Mouse (Mus musculus) c-Kit-negative CD71-positive TER-119-positive erythroid progenitor cells, embryonic 14.5 days (primary cell): Measurements from ENCODE around the gene Slc6a21.

Source experiments
- DNase-seq: peaks from one replicate; pipeline ENCODE4 v3.0.0-alpha.2; 2013; ENCODE audit warnings: low read depth, low spot score

The Slc6a21 gene

DNA sequence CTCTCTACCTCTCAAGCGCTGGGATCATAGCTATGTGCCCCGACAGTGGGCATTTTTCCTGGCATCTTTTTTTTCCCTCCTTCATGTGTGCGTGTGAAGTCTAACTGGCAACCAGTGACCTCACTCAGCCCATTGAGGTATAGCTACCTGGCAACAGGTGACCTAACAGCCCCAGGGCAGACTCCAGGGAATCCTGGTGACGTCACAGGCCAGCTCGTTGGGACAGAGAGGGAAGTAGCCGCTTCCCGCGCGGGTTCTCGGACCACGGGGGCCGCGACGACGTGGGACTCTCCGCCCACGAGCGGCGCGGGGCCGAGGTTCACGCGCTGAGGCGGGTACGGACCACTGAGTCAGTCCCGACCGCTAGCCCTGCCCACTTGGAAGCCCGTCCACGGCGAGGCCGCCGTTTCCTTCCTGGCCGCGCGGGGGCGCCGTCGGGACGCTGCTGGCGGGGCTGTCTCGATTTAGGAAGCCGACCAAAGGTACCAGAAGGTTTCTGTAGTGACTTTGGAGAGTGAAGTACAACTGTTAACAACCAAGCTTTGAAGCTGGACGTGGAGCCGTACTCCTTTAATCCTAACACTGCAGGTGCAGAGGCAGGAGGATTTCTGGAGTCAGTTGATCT lies at the start of gene Slc6a21:
Gene Slc6a21 (plus strand): TSS at position 378 of the 625 bp plus-strand sequence.
- no peak for DNase-seq

DNA sequence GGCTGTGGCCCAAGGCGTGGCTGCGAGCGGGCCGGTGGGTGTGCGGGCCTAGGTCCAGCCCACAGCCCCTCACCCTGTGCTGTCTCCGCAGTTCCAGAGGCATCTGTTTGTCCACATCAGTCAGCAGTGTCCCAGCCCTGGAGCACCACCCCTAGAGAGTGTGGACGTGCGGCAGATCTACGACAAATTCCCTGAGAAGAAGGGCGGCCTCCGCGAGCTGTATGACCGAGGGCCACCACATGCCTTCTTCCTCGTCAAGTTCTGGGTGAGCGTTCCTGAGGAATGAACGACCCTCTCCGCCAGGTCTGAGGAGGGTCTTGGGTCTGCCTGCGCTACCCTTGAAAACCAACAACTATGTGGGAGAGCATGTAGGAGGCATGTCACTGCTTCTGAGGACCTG lies 48.8 kb upstream of the Slc6a21 start:
- DNase-seq = no peak

GRCm38 (mm10) chr7:45229046-45229445 lies 48.3 kb upstream of the Slc6a21 start:
- DNase-seq = no peak

GRCm38 (mm10) chr7:45229459-45230203 lies 47.7 kb upstream of the Slc6a21 start:
- DNase-seq = no peak

DNA sequence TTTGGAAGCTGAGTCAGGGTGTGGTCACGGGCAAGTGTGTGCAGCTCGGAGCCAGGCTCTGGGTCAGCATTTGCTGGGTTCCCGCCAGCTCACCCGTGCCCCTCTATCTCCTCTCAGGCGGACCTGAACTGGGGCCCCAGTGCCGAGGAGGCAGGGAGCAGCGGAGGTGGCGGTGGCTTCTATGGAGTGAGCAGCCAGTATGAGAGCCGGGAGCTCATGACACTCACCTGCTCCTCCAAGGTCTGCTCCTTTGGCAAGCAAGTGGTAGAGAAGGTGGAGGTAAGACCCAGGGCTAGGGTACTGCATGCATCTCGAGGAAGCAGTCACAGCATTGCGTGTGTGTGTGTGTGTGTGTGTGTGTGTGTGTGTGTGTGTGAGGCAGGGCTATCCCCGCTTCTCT lies 46.1 kb upstream of the Slc6a21 start:
- DNase-seq = no peak

- no peak for DNase-seq
Measured at GRCm38 (mm10) chr7:45231941-45232340, 45.4 kb upstream of the Slc6a21 start.

DNA sequence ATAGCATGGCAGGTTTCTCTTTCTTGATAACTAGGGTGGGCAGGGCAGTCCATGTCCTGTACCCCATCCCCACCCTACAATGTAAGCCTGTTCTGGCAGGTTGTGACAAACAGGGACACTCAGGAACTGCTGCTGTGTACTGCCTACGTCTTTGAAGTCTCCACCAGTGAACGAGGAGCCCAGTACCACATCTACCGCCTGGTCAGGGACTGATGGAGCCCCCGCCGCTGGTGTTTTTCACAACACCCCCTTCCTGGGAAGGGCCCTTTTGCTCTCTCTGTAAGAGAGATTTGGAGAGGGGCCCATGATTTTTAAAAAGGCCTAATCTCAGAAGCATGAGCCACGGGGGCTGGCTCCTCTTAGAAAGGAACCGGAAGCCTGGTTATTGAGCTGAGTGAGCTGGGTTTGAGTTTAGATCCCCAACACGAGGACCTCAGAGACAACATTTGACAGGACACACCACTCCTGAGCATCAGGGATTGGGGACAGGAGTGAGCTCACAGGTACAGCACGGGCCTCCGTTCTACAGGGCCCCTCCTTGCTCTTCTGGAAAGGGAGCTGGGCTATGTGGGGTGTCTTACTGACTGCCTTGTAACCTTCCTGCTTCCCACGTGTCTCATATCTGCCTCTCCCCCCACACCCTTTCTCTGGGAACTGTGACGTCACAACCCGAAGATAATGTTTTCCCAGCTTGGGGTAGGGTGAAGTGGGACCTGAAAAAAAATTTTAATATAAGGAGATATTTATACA lies 44.4 kb upstream of the Slc6a21 start:
- DNase-seq = no peak

- no peak for DNase-seq
Measured at GRCm38 (mm10) chr7:45233580-45234332, 43.6 kb upstream of the Slc6a21 start.

GRCm38 (mm10) chr7:45234333-45234841 lies 42.9 kb upstream of the Slc6a21 start:
- DNase-seq = no peak

DNA sequence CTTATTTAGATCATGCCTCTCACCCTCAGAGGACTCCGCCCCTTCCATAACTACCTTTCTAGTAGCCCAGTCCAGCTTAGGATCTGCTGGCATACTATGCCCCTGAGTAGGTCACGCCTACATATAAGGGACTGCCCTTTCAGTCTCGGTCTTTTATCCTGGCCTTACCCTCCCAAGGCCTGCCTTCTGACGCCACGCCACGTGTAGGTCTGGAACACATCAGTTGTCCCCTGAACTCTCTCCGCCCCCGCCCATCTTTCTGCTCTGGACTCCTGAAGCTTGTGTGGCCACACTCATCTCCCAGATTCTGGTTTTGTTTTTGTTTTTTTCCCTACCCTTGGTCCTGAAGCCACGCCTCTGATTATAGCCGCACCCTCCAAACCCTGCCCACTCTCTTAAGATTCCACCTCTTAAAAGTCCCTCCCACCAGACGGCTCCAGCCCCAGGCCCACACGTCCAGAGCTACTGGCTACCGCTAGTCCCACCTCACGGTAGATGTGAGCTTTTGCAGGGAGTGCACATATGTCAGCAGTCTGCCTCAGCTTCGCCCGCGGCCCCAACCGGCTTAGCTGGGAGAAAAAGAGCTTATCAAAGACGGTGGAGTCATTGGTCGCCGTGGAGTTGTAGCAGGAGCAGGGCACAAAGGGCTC lies 42.3 kb upstream of the Slc6a21 start:
- DNase-seq = no peak

DNA sequence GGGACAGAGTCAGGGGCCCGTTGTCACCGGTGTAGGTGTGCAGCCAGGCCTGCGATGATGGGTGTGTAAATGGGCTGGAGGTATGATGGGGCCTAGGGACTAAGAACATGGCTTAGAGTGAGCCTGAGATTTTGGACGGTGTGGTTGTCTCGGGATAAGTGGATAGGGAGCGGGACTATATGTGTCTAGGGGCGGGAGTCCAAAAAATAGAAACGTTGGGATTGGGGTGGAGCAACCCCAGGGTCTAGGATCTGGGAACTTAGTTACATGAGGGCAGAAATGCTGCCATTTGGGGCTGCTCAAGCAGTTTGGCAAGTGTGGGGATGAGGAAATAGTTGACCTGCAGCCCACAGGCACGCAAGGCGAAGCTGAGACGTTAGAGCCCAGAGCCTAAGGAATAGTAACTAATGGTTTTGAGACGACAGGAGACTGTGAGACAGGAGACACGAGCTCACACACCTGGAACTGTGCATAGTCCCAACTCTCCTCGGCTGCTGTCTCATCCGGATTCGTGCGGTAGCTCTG lies 41.6 kb upstream of the Slc6a21 start:
- no peak for DNase-seq

DNA sequence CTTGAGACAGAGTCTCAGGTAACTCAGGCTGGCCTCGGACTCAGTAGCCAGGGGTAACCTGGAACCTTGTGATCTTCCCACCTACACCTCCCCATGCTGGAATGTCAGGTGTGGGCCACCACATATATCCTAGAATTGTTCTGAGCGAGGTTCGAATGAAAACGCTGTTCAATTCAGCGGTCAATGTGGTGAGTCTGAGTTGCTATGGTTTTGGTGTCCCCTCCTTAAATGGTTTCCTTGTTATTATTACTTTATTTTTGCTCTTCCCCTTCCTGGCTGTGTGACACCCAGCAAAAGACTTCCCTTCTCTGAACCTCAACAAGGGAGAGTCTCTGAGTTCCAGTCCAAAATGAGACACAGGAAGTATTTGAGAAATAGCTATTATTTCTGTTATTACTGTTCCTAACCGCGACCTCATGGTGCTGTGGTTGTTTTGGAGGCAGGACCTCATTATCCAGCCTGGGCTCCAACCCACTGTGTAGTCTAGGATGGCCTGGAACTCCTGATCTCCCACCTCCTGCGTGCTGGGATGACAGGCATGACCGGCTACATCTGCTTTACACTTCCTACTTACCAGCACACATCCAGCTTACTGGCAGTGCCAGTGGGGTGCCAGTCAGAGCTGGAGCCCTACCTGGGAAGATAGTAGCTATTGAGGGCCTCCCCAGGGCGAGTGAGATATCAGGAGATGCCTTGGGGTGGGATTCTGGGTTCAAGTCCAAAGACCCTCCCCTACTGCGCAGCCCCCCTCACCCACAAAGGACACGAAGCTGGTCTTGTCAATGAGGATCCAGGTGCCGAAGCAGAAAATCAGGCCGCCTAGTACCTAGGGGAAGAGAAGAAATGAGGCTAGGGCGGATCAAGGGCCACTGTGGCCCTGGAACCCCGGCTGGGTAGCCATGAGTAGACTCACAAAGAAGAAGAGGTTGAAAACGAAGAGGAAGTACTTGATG lies 39.3 kb upstream of the Slc6a21 start:
- no peak for DNase-seq

GRCm38 (mm10) chr7:45238723-45239496 lies 38.4 kb upstream of the Slc6a21 start, which contains the start of gene Cd37:
TSS of gene Cd37 (minus strand) at chr7:45239115.
- DNase-seq = peak; percentile 12

DNA sequence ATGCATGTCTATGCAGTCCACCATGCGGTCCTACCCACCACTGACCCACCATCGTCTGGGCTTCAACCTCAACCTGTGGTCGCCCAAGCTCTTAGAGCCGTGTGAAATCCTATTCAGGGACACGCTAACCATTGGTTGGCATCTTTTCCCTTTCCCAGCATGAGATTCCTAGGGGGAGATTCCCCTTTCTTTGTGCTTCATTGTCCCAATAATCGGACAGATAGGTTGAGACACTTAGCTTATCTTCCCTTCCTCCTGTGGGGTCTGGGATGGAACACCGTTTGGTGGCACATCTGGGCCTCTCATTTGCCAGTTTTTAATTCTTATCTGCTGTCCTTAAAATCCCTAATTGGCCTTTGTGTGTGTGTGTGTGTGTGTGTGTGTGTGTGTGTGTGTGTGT lies 37.2 kb upstream of the Slc6a21 start:
- no peak for DNase-seq

GRCm38 (mm10) chr7:45240633-45241388 lies 36.5 kb upstream of the Slc6a21 start, which contains the start of gene Slc6a16:
TSS of gene Slc6a16 (plus strand) at chr7:45241085.
- no peak for DNase-seq

DNA sequence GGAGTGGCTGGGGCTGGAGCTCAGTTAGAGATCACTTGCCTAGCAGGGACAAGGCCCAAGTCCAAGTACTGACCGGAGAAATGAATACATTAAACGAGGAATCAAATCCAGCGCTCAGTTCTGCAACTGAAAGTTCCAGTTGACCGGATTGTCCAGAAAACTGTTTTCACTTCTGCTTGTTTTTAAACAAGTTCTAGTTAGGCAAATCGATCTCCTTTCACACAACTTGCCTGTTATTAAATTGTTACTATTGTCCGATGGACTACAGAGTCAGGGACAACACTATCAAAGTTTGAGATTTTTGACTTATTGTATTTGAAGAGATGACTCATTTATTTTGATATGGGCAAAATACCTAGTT lies 35.9 kb upstream of the Slc6a21 start:
- DNase-seq = no peak

- DNase-seq = no peak
Measured at GRCm38 (mm10) chr7:45247666-45248065, 29.6 kb upstream of the Slc6a21 start.

DNA sequence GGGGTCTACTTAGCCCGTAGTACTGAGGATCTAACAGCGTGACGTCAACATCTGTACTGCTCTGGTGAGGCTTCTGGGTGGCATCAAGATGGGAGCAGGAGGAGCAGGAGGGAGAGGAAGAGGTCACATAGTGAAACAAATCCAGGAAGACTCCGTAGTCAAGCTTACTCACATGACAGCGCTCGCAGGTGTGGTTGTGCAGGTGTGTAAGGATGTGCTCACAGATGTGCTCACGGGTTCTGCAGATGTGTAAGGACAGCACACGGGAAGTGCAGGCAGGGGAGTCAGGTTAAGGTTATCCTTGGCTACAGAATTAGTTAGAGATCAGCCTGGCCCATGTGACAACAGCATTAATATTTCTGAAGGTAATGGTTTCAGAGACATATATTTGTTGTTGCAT lies 23.5 kb upstream of the Slc6a21 start:
- no peak for DNase-seq
